Mouse (Mus musculus): ENCODE data around the gene Dnajc16.
A peak's percentile ranks its signal among the peaks of the same experiment; 100 is the strongest.

The Dnajc16 gene

GRCm38 (mm10) chr4:141790524-141790990 is at the start of gene Dnajc16:
TSS of gene Dnajc16 (minus strand) at chr4:141790931.
- peak; percentile 98 for DNase-seq (ENCODE audit: low read depth)

GRCm38 (mm10) chr4:141834536-141835095 is 43.9 kb upstream of the Dnajc16 start:
- DNase-seq (ENCODE audit: low read depth) = no peak

- DNase-seq (ENCODE audit: low read depth) = no peak
Observed at GRCm38 (mm10) chr4:141833911-141834310, 43.2 kb upstream of the Dnajc16 start.

- DNase-seq (ENCODE audit: low read depth) = no peak
Observed at GRCm38 (mm10) chr4:141831361-141831760, 40.6 kb upstream of the Dnajc16 start.

- no peak for DNase-seq (ENCODE audit: low read depth)
Observed at GRCm38 (mm10) chr4:141830381-141830780, 39.6 kb upstream of the Dnajc16 start.

DNA sequence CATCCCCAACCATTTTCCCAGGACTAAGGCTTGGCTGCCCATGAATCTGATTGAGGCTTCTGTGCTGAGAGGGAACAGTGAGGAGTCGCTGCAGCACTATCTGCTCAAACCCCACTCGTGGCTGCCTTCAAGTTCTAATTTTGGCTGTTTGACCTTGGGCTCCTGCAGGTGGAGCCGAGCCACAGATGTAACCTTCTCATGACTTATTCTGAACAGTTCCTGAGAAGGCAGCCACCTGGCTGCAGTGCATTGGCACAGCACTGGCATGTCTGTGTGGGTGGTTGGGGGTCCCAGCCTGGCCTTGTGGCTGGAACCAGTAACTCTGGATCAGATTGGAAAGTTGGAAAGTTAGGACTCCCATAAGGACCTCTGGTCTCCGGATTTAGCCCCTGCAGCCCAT is 37.4 kb upstream of the Dnajc16 start:
- DNase-seq (ENCODE audit: low read depth) = no peak

DNA sequence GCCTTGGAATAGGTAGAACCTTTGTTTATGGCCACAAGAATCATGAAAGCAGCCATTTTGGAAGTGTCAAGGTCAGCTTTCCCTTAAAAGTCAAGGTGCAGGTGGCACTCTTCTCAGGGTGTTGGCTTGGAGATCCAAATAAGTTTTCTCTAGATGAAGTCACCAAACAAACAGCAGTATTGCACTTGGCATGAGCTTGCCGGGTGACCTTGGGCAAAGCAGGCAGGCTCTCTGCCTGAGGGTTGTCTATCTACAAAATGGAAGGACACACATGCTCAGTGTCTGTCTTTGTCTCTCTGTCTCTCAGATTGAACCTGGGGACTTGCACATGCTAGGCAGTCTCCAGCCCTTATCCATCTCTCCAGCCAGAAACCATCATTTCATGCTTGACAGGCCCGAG is 36.7 kb upstream of the Dnajc16 start:
- DNase-seq (ENCODE audit: low read depth) = no peak

GRCm38 (mm10) chr4:141826060-141826459 is 35.3 kb upstream of the Dnajc16 start, which contains the start of gene Cela2a:
TSS of gene Cela2a (minus strand) at chr4:141826160.
- no peak for DNase-seq (ENCODE audit: low read depth)

GRCm38 (mm10) chr4:141822979-141823378 is 32.2 kb upstream of the Dnajc16 start:
- peak; percentile 51 for DNase-seq (ENCODE audit: low read depth)

GRCm38 (mm10) chr4:141822089-141822488 is 31.4 kb upstream of the Dnajc16 start:
- DNase-seq (ENCODE audit: low read depth) = no peak

DNA sequence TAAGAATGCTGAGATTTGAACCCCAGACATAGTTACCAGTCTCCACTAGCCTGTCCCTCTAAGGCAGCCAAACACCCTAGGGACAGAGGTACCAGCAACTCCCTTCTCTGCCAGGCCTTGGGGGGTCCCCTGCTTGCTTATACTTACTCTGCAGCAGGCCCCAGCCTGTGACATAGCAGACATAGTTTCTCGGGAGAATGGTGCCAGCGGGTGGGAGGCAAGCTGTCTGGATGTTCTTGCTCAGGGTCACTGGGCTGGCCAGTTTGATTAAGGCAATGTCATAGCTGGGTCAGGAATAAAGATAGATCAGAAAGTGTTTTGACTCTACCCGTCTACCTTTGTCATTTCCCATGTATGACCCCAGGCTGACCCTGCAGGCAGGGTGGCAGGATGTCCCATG is 30.4 kb upstream of the Dnajc16 start:
- DNase-seq (ENCODE audit: low read depth) = no peak

DNA sequence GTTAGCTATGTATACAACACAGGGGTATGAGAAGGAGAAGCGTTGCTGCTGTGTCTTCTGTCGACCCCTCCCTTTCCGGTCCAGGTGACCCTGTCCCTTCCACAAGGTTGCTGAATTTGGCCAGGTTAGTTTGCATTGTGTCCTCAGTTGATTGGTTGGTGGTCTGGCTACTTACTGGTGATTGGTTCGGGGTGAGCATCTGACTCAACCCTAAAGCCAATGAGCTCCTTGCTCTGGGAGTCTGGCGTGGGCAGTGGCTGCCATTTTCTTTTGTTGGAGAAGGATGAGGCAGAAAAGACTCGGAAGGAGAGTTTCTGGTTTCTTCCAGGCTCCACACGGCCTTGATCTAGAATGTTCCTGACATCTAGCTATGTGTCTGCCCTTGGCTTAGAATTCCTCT is 28.6 kb upstream of the Dnajc16 start:
- DNase-seq (ENCODE audit: low read depth) = no peak

DNA sequence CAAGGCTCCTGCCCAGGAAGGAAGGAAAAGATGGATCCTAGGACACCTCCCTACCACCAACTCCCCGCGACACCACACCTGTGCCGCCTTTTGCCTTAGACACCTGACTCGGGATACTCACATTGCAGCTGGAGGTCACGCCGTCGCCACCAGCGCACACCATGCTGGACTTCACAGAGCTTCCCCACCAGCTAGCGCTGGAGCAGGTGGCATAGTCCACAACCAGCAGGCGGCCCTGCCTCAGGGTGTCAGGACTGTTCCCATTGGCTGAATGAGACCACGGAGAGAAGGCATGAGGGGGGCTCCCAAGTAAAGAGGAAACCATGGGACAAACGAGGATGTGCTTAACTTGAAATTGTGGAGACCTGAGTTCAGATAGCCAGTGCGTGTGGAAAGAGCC is 28.1 kb upstream of the Dnajc16 start:
- DNase-seq (ENCODE audit: low read depth) = no peak

DNA sequence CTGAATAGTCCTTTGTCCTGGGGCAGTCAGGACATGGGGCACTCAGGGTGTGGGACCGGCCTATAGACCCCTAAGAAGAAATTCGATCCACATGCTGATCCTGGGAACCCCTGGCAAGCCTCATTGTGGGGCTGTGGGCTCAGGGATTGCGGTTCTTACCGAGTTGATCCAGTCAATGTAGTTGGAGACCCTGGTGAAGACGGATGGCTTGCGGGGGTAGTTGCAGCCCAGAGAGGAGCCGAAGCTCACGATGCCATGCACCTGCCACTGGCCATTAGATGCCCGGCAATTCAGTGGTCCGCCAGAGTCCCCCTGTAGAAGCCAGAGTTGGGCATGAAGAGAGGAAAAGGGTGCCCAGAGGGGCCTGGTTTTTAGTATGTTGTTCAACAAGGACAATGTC is 27.0 kb upstream of the Dnajc16 start:
- no peak for DNase-seq (ENCODE audit: low read depth)

DNA sequence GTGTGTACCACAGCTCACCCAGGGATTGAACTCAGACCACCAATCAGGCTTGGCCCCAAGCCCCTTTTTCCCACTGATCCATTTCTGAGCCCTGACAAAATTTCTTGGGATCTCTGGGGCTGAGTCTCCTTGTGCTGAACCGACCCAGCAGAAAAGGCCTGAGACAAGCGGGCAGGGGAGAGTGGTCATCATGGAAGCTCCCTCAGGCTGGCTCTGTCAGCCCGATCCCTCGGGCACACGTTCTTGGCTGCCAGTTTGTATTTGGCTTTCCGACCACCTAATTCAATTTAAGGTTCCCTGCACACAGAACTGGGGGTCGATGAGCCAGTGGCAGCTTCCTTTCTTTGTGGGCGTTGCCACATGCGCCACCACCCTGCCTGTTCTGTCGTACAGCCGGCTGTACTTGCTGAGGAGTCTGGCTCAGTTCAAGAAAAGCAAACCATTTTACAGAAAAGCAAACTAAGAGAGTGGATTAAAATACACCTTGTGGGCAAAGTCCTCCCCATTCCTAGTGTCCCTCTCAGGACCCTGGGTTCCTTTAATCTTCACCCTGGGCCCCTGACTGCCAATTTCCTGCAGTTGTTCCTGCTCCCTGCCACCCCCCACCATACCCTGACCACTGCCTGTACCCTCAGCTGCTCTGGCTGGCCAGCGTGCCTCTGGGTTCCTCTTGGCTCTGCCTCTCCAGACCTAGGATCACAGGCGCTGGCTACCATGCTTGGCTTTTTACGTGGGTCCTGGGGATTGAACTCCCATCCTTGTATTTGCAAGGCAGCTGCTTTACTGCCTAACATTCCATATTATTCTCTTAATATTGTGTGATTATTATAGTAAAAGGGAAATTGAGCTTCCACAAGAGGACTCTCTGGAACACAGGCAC is 26.3 kb upstream of the Dnajc16 start:
- DNase-seq (ENCODE audit: low read depth) = no peak

- no peak for DNase-seq (ENCODE audit: low read depth)
Observed at GRCm38 (mm10) chr4:141816267-141816666, 25.5 kb upstream of the Dnajc16 start.

DNA sequence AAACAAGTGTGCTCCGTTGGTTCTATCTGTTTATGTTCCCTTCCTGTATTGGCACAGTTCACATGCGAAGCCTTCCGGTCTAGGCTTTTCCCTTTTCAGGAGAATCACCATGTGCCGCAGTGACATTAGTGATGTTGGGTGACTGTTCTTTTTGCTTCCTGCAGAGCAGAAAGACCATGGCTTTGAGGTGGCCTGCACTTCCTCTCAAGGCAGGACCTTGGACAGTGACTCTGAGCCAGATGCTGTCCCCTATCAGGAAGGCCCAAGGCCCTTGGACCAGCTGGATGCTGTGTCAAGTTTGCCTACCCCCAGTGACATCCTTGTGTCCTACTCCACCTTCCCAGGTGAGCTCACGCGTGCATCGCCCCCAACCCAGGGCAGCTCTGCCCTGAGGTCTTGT is 20.6 kb upstream of the Dnajc16 start:
- DNase-seq (ENCODE audit: low read depth) = no peak

- no peak for DNase-seq (ENCODE audit: low read depth)
Observed at GRCm38 (mm10) chr4:141810975-141811374, 20.2 kb upstream of the Dnajc16 start.

- DNase-seq (ENCODE audit: low read depth) = peak; percentile 70
Observed at GRCm38 (mm10) chr4:141809850-141810464, 19.2 kb upstream of the Dnajc16 start.

DNA sequence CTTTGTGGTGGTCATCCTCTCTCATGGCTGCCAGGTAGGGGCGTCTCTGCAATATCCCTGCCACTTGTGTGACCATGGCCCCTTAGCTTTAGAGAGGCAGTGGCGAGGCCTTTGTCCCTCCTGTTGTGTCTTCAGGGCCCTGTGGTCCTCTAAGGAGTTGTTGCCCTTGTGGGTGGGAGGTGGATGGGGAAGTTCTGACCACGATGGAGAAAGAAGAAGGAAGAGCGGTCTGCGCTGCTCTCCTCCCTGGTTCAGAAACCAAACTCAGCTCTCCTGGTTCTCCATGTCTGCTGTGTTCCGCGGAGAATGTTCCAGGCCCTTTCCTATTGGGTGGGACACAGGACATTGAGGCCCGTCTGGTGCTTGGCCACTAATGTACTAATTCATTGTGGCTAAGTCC is 15.2 kb upstream of the Dnajc16 start:
- DNase-seq (ENCODE audit: low read depth) = no peak

DNA sequence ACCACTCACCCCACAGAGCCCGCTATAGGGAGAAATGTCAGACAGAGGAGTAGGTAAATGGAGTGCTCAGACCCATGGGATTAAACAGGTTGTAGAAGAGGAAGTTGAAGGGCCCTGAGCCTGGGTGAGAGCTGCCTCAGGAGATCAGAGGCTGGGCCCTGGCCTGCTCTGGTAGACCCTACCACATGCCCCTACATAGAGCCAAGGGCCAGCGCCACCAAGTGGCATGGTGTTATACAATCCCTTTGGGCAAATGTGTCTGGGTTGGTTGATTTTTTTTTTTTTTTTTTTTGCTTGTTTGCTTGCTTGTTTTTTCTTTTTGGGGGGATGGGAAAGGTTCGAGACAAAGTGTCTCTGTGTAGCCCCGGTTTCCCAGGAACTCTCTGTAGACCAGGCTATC is 13.4 kb upstream of the Dnajc16 start:
- no peak for DNase-seq (ENCODE audit: low read depth)

DNA sequence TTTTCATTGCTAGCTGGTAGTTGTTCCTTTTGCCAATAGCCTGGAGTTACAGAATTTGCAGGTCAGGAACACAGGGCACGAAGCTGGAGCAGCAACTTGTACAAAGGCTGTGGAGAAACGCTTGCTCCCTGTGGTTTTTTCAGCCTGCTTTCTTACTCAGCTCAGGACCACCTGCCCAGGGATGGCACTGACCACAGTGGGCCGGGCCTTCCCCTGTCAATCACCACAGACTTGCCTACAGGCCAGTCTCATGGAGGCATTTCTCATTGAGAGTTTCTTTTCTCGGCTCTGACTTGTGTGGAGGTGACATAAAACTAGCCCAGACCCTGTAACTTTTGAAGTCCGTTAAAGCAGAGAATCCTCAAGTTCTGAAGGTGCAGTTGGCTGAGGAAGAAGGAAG is 6.8 kb upstream of the Dnajc16 start:
- DNase-seq (ENCODE audit: low read depth) = no peak

GRCm38 (mm10) chr4:141796954-141797353 is 6.2 kb upstream of the Dnajc16 start:
- DNase-seq (ENCODE audit: low read depth) = no peak

All from induced T-regulatory cell, adult 2 months (primary cell).